ENCODE assay signal across 18 mouse cellular contexts in the genomic region with DNA sequence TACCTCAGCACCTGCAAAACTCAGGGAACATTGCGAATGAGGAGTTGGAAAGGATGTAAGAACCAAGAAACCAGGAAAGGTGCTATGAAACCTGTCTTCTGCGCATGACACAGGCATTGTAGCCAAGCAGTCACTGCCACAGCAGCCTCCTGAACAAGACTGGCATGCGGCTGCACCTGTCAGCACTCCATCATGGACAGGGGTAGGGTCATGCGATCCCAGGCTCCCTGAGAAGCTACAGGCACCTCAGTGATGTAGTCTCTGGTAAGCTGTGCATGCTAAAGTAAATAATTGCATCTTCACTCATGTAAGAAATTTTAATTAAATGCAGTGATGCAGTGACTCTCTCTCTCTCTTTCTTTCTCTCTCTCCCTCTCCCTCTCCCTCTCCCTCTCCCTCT. TPM values are rescaled to one million over a fixed set of nuclear protein-coding genes. Genes with fewer than 3 reads are reported as not detected.
"Had no signal": no experiment of that assay in that cellular context is flagged by ENCODE, and none has a peak within 500 bp of the region (broad histone marks: within the 10 kb centered on the region; RNA-seq: fewer than 3 reads in every experiment).

No protein-coding gene starts in this region.

- DNase-seq: lung, adult 2 months; lung, postnatal 14 days; lung, postnatal 36 days; right cerebral cortex, postnatal 14 days; thymus, adult 2 months; thymus, postnatal 25 days; thymus, postnatal 4 days had no signal

- H3K4me2 ChIP-seq: lung, embryonic 15.5 days; midbrain, embryonic 11.5 days; midbrain, embryonic 13.5 days; midbrain, embryonic 15.5 days; neural tube, embryonic 12.5 days; stomach, embryonic 15.5 days had no signal

- H3K4me3 ChIP-seq: lung, embryonic 15.5 days; megakaryocyte, embryonic 14.5 days; midbrain, embryonic 13.5 days; midbrain, embryonic 15.5 days; neural tube, embryonic 12.5 days; stomach, embryonic 15.5 days had no signal

- ATAC-seq: lung, postnatal 0 days; midbrain, embryonic 13.5 days; midbrain, embryonic 15.5 days had no signal

- H3K9me3 ChIP-seq: lung, embryonic 15.5 days; megakaryocyte, embryonic 14.5 days; midbrain, embryonic 13.5 days; midbrain, embryonic 15.5 days; neural tube, embryonic 12.5 days; stomach, embryonic 15.5 days had no signal

- H3K9ac ChIP-seq: lung, embryonic 15.5 days; midbrain, embryonic 13.5 days; midbrain, embryonic 15.5 days; neural tube, embryonic 12.5 days; stomach, embryonic 15.5 days had no signal

- H3K27ac ChIP-seq: macrophage; midbrain, embryonic 13.5 days; midbrain, embryonic 15.5 days; neural tube, embryonic 12.5 days; stomach, embryonic 15.5 days; stomach, postnatal 0 days had no signal

- H3K4me1 ChIP-seq: megakaryocyte, embryonic 14.5 days; midbrain, embryonic 13.5 days; midbrain, embryonic 15.5 days; neural tube, embryonic 12.5 days; stomach, embryonic 15.5 days had no signal

- H3K36me3 ChIP-seq: lung, embryonic 15.5 days; midbrain, embryonic 13.5 days; midbrain, embryonic 15.5 days; neural tube, embryonic 12.5 days; stomach, embryonic 15.5 days had no signal

- H3K27me3 ChIP-seq: lung, embryonic 15.5 days; megakaryocyte, embryonic 14.5 days; midbrain, embryonic 13.5 days; midbrain, embryonic 15.5 days; neural tube, embryonic 12.5 days; stomach, embryonic 15.5 days had no signal

RNA-seq across cellular contexts. Expression of gene Cyp2f2, which starts 28.7 kb away (rescaled TPM):
- polyA plus RNA-seq: macrophage; midbrain, embryonic 11.5 days; midbrain, embryonic 13.5 days; neural tube, embryonic 12.5 days; neural tube, embryonic 14.5 days had no signal
